Mouse (Mus musculus): ENCODE measurements at regions not wholly inside any gene's neighbourhood (a gene's known extent, or its start where the extent isn't known, plus 50 kb on each side); places are given as distances from the start of the nearest gene placed in this dataset.

DNA sequence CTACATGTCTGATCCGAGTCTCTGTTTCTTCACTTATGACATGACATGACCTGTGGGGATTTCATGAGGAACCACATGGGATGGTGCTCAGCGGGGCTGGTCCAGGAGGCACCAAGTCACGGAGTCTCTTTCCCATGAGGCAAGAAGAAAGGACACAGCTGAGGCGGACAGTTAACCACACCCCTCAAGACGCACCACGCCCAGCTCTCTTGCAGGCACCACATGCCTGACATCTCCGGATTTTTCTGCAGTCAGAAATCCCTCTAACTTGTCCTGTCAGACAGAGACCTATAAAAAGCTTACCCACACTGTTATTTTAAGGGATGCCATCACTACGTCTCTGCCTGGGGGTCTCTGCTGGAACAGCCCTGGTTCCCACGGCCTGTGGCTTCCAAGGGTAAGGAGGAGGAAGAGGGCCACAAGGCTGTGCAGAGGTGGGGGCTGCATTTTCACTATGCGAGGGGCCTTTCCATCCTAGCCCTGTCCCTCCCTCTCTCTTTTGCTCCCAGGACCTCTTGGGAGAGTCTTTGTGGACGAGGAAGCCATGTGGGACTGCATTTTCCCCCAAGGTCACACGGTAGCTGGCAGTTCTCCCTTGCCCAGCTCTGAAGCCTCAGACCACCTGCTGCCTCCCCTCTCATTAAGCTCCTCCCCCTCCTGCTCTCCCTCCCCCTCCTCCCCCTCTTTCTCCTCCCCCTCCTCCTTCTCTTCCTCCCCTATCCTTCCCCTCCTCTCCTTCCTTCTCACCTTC is 154.6 kb upstream of the Gm26897 start:
- no peak for TF ChIP-seq EP300 (optimal IDR thresholded peaks at IDR 0.05)
- no peak for TF ChIP-seq CTCF (IDR thresholded peaks at IDR 0.05; ENCODE audit: low read depth)

Data from stomach, postnatal 0 days (tissue).